In genomic region chr17:64130356-64130755, GRCm38 (mm10) we compare ENCODE assay signal across 10 mouse cellular contexts.
DNase-seq lines count a peak whose midpoint lies in the region; ATAC-seq and TF ChIP-seq lines count a peak whose summit lies in the region.
"Had no signal": no experiment of that assay in that cellular context is flagged by ENCODE, and none has a peak within 500 bp of the region (broad histone marks: within the 10 kb centered on the region; RNA-seq: fewer than 3 reads in every experiment).

No protein-coding gene starts in this region.

- no peaks in the 10 kb centered on the region for H3K36me3 ChIP-seq in kidney, embryonic 15.5 days
- H3K36me3 ChIP-seq: embryonic facial prominence, embryonic 12.5 days; limb, embryonic 15.5 days had no signal

- DNase-seq in gastrocnemius, adult 2 months = peak; percentile 28
- DNase-seq in gastrocnemius, postnatal 36 days = no peak
- peak; percentile 79 for DNase-seq in Muller cell, postnatal 12 days (ENCODE audit: inconsistent ontology term)
- peak; percentile 59 to 74 for DNase-seq in layer of hippocampus, adult 2 months (ENCODE audit: low spot score in 2 of 2)
- peak; percentile 75 for DNase-seq in right cerebral cortex, postnatal 25 days
- DNase-seq in urinary bladder, adult 18-20 months (ENCODE audit: low spot score in 2 of 2) = no peak

- H3K27me3 ChIP-seq in kidney, embryonic 15.5 days = no peaks in the 10 kb centered on the region
- H3K27me3 ChIP-seq: embryonic facial prominence, embryonic 12.5 days; limb, embryonic 15.5 days had no signal

- ATAC-seq in common myeloid progenitor, adult 5-6 weeks (replicated peaks; ENCODE audit: low read depth, poor library complexity, severe bottlenecking) = peak; percentile 90
- no peak for ATAC-seq in kidney, embryonic 15.5 days (replicated peaks; ENCODE audit: low FRiP score)

- peak overlapping the region; percentile 31; the same call in 1 of the 2 replicates for H3K27ac ChIP-seq in gastrocnemius, adult 2 months
- H3K27ac ChIP-seq in layer of hippocampus, adult 2 months = 0 out of 2 replicates have a peak overlapping the region, but pooled peaks have one; percentile 32
- H3K27ac ChIP-seq in kidney, embryonic 15.5 days = no peak overlapping the region
- H3K27ac ChIP-seq: embryonic facial prominence, embryonic 12.5 days; limb, embryonic 15.5 days had no signal

- H3K4me2 ChIP-seq in kidney, embryonic 15.5 days = no peak overlapping the region
- H3K4me2 ChIP-seq: embryonic facial prominence, embryonic 12.5 days; limb, embryonic 15.5 days had no signal

- H3K4me3 ChIP-seq in gastrocnemius, adult 2 months = no peak overlapping the region
- H3K4me3 ChIP-seq in layer of hippocampus, adult 2 months = no peak overlapping the region
- H3K4me3 ChIP-seq in kidney, embryonic 15.5 days (replicated peaks) = no peak overlapping the region
- H3K4me3 ChIP-seq: embryonic facial prominence, embryonic 12.5 days; limb, embryonic 15.5 days had no signal

- 62% methylated on average over 3 of the region's 3 CpGs for WGBS in kidney, embryonic 15.5 days

- H3K9me3 ChIP-seq in kidney, embryonic 15.5 days (replicated peaks) = no peaks in the 10 kb centered on the region
- H3K9me3 ChIP-seq: embryonic facial prominence, embryonic 12.5 days; limb, embryonic 15.5 days had no signal

- intact Hi-C loops in gastrocnemius, adult 2 months (cut with DNase I) = no loop called here
- intact Hi-C loops in gastrocnemius, postnatal 36 days (cut with DNase I) = no loop called here

- no peak overlapping the region for H3K9ac ChIP-seq in kidney, embryonic 15.5 days
- H3K9ac ChIP-seq: embryonic facial prominence, embryonic 12.5 days; limb, embryonic 15.5 days had no signal

- TF ChIP-seq CTCF in gastrocnemius, adult 2 months (IDR thresholded peaks at IDR 0.05) = no peak
- TF ChIP-seq CTCF in layer of hippocampus, adult 2 months (conservative IDR thresholded peaks at IDR 0.05) = no peak

- H3K4me1 ChIP-seq in kidney, embryonic 15.5 days = peaks cover 10% of the 10 kb centered on the region; the same call in 1 of the 2 replicates

Comparison
In these comparisons a context has a peak if more than half of its experiments do, and no peak if none do; other contexts are left out.
1. DNase-seq: peak in gastrocnemius, adult 2 months (single experiment), Muller cell, postnatal 12 days (single experiment), layer of hippocampus, adult 2 months (2 of 2) and right cerebral cortex, postnatal 25 days (single experiment); none in gastrocnemius, postnatal 36 days (0 of 2) and urinary bladder, adult 18-20 months (0 of 2).